Mouse (Mus musculus) ZHBTc4 (cell line): ENCODE measurements at regions not wholly inside any gene's neighbourhood (a gene's known extent, or its start where the extent isn't known, plus 50 kb on each side); places are given as distances from the start of the nearest gene placed in this dataset.

Experiments
- DNase-seq: peaks from one replicate; pipeline ENCODE4 v3.0.0-alpha.2; 2011; ENCODE audit warnings: low read depth, low spot score

DNA sequence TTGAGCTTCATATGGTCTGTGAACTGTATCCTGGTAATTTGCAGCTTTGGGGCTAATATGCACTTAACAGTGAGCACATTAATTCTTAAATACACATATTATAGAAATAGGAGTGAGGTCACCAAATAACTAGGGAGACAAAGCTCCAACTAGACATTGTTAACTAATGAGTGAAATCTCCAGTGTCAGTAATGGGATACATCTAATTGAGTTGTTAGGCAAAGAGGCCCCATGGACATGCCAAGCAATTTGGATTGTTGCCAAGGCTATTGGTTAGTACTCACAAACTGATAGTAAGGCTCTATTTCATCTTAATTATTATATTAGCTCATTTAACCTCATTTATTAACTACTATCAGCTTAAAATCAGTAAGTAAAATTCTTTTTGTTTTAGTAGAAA is 698.5 kb downstream of the Triml1 start:
- no peak for DNase-seq

DNA sequence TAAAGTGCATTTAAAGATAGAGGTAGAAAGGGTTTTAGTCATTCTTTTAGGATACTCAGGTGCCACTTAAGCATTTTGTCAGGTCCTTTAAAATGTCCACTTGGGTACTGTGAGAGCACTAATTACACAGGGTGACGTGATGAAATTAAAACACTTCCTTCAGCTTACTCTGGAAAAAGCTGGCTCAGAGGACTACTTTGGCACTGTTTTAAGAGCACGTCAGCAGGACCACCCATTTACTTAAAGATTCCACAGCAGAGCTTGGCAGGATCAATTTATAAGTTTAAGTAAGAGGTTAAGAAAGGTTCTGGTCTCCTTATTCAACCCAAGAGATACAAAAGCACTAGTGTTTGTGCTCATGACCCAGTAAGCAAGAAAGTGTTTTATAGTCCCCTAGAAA is 738.7 kb downstream of the Triml1 start:
- DNase-seq: no peak

DNA sequence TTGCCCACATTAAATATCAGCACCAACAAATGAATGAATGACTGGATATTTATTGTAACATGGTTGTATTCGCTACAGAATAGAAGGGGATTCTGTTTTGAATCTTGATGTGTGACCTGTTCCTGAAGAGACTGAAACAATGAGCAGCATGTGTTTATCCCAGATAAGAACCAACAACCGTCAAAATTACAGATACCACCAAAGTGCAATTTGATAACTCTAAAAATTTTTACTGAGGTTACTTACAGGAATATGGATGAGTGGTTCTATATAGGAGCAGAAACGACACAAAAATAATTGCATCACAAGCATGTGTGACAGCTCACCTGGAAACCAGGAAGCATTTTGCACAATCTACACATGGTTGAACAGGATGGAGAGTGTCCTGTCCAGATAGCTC is 744.4 kb downstream of the Triml1 start:
- DNase-seq: no peak

DNA sequence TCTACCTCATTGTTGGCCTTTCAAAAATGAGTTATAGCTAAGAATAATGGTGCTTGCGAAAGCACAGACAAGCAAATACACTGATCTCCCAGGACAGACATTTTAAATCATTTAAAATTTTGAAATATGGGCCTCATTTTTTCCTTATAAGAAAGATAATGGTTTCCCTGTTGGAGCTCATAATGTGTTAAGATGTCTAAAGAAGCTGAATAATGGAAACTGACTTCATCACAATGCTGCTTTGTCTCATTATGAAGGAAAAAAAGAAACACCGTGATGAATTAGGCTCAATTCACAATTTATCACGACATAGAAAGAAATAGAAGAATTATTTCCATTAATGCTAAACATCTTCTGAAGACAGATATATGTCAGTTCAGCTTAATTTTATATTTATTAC is 752.5 kb downstream of the Triml1 start:
- DNase-seq: no peak

DNA sequence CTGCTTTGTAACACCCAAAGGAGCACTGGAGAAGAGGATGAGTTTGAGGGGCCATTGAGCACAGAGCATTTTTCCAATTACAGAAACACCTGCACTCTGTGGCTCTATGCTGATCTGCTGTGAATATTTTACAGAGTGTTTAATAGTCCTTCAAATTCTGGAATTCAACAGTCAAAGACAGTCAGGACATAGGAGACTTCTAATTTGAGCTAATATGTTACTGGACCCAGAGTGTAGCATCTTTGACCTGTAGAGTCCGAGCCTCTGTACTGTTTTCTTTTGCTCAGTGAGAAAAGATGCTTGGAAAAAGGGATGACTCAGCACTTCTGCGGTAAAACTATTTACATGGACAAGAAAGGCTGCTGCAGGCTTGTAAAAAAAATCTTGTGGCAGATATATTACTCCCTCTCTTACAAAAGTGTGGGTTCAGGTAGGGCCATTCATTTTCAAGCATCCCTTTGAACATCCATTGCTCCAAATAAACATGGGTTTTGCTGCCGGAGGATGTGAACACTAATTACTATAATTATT is 793.1 kb downstream of the Triml1 start:
- DNase-seq: no peak

DNA sequence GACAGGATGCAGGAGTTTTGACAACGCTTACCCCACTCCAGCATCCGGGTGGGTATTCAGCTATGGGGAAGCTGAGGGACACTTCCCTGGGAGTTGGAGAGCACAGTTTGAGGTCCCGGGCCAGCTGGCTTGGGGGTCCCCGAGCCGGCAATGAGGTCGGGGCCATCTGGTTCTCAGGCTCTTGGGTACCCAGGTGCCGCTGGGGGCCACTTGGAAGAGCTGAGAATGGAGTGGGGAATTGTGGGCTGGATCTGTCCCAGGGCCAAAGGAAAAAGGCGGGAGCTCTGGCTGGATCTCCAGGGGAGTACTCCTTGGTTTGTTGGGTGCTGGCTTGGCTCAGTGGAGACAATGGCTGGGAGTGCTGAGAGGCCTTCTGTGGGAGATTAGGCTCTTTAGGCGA is 806.6 kb downstream of the Triml1 start:
- no peak for DNase-seq

DNA sequence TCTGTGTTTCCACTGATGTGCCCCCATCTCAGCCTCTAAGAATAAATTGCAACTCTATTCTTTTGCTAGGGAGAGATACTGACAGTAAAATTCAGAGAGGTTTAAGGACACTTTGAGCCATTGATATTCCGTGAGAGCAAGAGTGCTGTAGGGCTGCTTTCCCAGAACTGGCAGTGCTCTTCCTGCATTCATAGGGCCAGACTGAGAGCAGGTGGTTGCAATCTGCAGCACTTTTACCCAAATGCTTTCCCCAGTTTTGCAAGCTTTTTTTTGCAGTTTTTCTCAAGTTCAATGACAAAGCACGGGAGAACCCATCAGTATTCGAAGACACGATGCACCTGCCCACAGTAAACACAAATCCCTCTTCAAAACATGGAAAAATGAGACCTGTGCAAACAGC is 816.6 kb downstream of the Triml1 start:
- no peak for DNase-seq

DNA sequence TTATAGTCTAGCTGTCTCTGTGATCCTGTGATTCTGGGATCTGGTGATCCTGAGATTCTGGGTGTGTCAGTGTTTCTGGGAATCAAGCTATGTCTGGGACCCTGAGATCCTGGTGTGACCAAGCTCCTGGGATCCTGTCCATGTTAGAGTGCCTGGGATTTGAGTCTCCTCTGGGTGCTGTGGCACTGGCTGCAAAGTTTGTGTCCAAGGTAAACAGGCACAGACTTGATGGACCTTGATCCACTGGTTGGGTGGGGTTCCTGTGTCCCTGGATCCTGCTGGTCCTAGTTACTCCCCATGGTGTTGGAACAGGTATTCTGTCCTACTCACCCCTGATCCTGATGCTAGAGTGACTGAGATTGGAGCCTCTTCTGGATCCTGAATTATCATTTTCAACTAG is 818.4 kb downstream of the Triml1 start:
- no peak for DNase-seq

DNA sequence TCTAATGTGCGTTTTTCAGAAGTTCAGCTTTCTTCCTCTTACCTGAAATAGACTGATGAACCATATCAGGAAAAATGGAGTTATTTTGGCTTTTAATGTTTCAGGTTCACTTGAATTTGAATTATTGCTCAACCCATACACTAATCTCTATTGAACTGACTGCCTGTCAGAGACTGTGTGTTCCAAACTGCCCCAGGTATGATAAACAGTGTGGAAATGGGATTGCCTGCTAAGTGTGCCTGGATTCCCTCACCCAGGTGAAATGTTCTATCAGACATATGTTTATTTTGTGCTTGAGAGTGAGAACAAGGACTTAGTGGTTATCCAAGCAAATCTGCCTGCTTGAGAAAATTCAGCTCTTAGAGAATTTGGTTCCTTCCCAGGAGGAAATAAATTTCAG is 830.2 kb downstream of the Triml1 start:
- no peak for DNase-seq

DNA sequence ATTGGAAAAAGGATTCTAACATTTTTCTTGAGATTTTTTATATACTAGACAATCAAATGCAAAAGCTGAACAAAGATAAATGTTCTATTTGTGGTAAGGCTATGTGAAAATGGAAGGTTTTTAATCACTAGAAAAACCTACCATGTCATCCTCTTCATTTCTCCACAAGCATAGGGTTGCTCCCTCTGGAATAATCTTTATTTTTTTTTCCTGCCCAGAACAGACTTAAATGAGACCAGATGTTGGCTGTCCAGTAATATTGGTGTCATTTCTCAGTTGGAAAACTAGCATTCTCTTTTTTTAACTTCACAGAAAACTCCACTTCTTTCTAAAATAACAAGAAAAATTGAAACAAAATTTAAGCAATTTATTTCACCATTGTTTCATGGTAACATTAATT is 849.9 kb downstream of the Triml1 start:
- no peak for DNase-seq

DNA sequence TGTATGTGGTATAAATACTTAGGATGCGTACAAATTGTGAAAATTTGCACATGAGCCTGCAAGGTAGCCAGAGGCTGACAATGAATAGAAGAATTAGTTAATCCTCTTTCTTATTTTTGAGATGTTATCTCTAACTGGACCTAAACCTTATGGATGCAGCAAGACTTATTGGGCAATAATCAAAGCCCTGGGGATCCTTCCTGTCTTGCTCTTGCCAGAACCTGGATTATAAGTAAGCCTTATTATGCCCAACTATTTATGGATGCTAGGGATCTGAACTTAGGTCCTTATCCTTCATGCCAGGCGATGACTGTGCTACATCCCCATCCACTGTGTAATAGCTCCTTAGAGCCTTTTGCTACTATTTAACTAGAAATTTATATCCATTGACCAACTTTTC is 859.3 kb downstream of the Triml1 start:
- no peak for DNase-seq

DNA sequence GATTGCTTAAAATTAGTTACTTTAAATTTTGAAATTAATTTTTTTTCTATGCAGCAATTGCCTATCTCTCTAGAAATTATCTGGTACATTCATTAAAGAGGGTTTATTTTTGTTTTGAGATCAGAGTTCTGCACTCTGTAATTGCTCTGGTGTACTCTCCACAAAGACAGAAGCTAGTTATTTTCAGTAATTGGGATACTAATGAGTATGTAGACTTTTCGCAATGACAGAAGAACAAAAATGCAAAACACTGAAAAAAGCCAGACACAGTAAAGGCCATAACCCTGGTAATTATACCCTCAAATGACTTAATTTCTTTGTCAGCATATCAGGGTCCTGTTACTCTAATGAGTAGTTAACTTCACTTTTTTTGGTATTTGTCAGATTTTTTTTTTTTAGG is 836.5 kb upstream of the Frg1 start:
- no peak for DNase-seq

DNA sequence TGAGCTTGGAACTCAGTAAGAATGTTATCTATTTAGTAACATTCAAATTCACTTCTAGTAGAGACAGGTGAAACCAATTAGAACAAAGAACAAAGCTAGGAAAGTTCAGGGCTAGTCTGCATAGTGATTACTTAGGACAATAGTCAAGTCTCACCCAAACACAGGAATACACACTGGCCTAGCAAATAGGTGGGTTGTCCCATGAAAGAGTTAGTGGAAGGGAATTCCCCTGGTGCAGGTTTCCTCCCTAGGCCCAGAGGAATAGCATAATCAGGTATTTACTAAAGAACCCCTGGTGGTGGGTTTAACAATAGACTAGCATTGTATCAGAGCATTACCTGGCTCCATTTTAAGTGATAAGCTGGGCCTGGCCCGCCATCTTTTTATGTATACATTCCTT is 825.4 kb upstream of the Frg1 start:
- peak; percentile 61 for DNase-seq

DNA sequence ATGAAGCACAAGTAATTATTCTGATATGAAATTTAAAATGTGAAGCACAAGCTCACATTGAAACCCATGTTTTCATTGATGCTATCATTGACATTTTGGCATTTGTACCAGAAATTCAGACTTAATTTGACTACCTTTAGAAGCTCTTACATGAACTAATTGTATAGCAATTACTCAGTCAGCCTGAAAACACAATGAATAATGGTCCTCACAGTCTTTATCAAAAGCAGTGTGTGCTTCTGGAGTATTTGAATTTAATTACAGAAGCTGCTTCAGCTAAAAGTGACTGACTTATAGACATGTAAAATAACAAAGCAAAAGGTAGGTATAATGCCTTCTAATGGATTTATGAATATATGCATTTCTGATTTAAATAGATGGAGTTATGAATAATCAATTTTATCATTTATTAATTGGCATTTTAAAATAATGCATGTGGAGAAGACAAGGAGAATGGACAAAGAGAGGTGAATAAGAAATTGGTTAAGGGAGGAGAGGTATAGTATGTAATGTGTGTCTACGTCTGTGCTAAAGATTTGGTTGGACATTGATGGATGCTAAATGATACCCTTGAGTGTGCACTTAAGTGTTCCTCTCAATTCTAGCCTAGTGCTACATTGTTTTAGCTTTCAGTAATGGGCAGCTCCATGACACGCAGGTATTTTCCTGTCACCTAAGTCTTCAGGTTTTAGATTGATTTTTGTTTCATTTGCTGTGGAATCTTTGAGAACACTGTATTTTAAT is 803.2 kb upstream of the Frg1 start:
- no peak for DNase-seq

DNA sequence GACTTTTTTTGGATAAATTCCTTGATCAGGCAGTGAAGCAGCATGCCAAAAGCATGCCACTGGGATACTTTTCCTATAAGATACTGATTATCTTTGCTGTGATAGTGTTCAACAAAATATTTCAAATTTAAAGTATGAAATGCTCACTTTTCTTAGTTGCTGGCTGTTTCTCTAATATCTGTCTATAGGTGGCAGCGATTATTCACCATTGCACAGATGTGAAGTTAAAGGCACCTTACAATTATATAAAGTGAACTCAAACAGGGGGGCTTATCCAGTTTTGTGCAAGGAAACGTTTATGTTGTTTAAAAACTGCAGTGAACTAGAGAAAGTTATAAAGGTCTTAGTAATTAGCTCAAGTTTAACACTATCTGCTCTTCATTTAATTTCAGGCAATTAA is 794.1 kb upstream of the Frg1 start:
- no peak for DNase-seq

DNA sequence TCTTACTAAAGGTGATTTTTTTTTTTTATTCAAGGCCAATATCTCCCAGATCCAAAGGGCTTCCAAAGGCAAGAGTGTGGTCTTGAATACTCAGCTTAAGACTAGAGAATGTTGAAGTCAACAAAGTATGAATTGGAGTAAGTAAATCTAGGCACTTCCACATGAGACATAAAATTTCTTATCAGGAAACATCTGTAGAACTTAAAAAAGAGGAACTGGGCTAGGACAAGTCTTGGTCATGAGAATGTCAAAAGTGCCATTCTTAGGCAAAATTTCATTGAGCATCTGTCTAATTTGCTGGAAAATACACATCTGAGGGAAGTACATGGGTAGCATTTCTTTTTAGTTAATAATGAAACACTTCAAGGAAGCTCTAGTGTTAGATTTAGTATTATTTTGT is 793.1 kb upstream of the Frg1 start:
- DNase-seq: no peak

DNA sequence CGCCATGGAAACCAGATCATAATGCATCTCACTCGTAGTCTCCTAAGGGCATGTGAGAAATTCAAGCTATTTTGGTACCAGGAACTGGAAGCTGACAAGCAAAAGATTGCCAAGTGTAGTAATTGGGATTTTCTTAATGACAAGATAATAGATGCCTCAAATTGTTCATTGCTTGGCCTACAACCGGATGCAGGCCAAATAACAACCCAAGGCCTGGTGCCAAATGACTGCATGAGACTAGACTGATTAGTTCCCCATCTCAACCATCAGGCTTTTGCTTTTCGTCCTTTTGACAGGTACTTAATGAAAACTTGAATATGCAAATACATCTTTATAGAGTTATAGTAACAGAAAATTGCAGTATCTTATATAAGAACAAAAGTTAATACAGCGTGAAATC is 780.4 kb upstream of the Frg1 start:
- no peak for DNase-seq

DNA sequence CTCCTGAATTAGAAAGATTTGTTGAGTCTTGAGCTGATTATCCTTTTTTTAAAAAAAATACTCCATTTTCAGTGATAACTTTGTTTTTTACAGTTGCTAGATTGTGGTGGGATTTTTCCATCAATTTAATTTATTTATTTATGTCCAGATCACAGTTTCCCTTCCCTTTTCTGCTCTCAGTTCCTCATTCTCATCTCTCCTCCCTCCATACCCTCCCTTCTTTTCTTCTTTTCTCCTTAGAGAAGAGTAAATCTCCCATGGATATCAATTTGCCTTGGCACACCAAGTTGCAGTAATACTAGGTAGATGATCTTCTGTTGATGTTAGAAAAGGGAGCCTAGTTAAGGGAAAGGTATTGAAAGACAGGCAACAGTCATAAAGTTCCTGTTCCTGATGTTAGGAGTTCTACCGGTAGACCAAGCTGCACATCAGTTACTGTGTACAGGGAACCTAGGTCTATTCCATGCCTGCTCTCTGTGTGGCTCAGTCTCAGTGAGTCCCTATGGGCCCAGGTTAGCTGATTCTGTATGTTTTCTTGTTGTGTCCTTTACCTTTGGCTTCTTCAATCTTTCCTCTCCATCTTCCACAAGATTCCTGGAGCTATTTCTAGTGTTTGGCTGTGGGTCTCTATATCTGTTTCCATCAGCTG is 777.2 kb upstream of the Frg1 start:
- DNase-seq: no peak

DNA sequence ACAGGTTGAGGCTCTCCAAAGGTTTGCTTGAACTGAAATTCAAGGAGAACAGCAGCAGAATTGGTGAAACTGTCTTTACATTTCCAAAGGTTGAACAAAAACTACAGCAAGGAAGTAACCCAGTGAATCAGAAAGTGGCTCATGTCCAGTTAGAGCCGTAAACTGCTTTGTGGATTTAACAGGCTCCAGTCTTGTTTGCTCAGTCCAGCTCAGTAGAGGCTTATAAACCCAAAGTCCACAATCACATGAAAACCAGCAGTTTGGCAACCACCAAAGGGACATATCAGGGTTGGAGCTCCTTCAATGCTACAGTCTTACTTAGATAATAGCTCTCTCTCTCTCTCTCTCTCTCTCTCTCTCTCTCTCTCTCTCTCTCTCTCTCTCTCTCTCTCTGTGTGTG is 770.2 kb upstream of the Frg1 start:
- DNase-seq: no peak

DNA sequence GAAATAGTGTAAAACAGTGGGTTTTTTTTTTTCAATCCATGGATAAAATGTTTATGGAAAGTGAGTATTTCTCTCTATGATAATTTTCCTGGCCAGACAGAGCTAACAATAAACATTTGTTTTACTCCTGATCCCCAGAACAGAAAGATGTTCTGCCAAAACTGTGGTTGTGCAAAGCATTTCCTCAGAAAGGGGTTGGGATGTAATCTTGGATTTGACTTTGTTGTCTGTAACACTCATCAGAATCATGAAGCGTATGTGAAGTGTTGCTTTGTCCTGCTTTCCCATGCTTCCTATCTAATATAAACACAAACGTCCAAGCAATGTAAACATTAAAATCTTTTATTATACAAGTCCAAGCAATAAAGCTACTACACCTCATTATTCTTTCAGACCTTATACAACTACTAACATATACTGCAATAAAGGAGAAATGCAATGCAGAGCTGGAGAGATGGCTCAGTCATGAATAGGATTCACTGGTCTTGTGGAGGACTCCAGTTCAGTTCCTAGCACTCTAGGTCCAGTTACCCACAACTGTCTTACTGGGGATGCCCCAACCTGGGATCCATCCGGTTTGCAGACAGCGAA is 766.5 kb upstream of the Frg1 start:
- no peak for DNase-seq

DNA sequence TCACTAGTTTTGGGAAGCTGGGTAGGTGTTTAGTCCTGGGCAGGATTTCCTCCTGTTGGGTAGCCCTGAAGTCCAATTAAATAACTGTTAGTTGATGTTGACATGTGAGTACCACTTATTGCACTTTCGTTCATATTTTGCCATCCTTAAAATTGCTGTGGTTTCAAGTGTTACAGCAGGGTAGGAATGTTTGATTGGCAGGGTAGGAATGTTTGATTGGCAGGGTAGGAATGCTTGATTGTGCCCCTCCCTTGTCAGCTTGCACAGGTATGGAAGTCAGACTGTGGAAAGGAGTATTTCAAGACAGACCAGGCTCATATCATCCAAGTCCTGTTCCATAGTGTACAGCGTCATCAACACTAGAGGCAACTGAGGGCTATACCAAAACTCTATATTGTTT is 745.6 kb upstream of the Frg1 start:
- DNase-seq: no peak

DNA sequence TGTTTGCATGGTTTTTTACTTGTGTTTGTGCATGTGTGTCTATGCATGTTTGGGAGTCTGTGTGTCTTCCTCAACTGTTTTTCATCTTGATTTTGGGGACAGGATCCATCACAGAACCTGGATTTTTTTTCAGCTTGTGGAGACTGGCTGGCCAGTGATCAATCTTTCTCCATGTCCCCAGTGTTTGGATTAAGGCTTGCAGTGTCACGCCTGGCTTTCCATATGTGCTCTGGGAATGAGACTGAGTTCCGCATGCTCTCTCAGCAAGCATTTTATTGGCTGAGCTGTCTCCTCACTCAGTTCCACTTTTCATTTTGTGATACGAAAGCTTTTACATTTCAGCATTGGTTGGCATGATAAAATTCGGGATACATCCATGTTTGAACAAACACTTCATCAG is 740.1 kb upstream of the Frg1 start:
- DNase-seq: no peak

DNA sequence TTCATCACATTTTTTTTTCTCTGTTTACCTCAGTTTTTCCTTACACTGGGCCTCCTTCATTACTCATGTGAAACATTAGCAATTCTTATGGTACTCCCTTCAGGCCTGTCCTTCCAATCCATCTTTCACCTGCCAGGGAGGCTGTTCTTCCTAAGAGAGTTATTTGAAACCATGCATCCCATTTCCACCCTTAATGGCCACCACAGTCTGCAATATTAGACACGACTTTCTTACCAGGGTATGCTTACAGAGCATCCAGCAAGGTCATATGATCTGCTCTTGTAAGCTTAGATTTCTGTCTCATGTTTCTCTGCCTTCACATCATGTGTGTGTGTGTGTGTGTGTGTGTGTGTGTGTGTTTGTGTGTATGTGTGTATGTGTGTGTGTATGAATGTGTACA is 739.7 kb upstream of the Frg1 start:
- no peak for DNase-seq
